Mouse (Mus musculus) embryonic facial prominence, embryonic 15.5 days (tissue): ENCODE measurements at regions not wholly inside any gene's neighbourhood (a gene's known extent, or its start where the extent isn't known, plus 50 kb on each side); places are given as distances from the start of the nearest gene placed in this dataset.

Experiments used
- ATAC-seq: fragments of 200-750 bp; cut with Nextera tagmentation; 2 replicates; pipeline ENCODE4 v1.8.0; 2017; ENCODE audit warnings: low read depth, moderate TSS enrichment; ENCODE audit not compliant: insufficient number of reproducible peaks, low FRiP score, low TSS enrichment
- H3K27ac ChIP-seq: fragments of 300-500 bp; sonication (generic); replicated peaks from 2 replicates; pipeline ENCODE4 v1.5.1; 2015; ENCODE audit warnings: mild to moderate bottlenecking, inconsistent platforms
- H3K27me3 ChIP-seq: fragments of 300-500 bp; sonication (generic); 2 replicates; pipeline ENCODE4 v1.6.1; 2015; ENCODE audit warnings: inconsistent platforms
- H3K36me3 ChIP-seq: fragments of 300-500 bp; sonication (generic); 2 replicates; pipeline ENCODE4 v1.6.1; 2015; ENCODE audit warnings: mild to moderate bottlenecking, inconsistent platforms
- H3K4me1 ChIP-seq: fragments of 300-500 bp; sonication (generic); 2 replicates; pipeline ENCODE4 v1.6.1; 2015; ENCODE audit warnings: inconsistent platforms
- H3K4me2 ChIP-seq: fragments of 300-500 bp; sonication (generic); replicated peaks from 2 replicates; pipeline ENCODE4 v1.6.1; 2015; ENCODE audit warnings: mild to moderate bottlenecking, inconsistent platforms
- H3K4me3 ChIP-seq: fragments of 300-500 bp; sonication (generic); replicated peaks from 2 replicates; pipeline ENCODE4 v1.5.1; 2015; ENCODE audit warnings: mild to moderate bottlenecking, inconsistent platforms
- H3K9ac ChIP-seq: fragments of 300-500 bp; sonication (generic); 2 replicates; pipeline ENCODE4 v1.6.1; 2015; ENCODE audit warnings: inconsistent platforms
- H3K9me3 ChIP-seq: fragments of 300-500 bp; sonication (generic); replicated peaks from 2 replicates; pipeline ENCODE4 v1.6.1; 2016; ENCODE audit warnings: inconsistent platforms
- WGBS: fragments of 180-500 bp; shearing (Covaris S2); methylation state at CpG from one replicate; pipeline ENCODE4 v1.1.7; 2015; 5-methylcytosine and 5-hydroxymethylcytosine counted together

DNA sequence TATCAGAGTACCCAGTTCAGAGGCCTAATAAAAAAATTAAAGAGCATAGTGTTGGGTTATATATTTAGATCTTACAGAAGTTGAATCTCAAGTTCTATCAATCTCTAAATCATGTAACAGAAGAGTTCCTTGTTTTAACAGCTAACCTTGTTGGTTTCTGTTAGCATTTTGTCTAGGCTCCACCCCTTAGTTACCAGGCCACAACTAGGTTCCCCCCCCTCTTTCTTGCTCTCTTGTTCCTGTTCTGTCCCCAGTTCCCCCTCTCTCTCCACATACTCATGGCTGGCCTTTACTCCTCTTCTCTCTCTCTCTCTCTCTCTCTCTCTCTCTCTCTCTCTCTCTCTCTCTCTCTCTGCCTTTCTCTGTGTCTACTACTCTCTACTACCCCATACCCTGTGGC is 53.3 kb upstream of the Ugp2 start:
- no peaks in the 10 kb centered on the region for H3K9me3 ChIP-seq
- H3K27me3 ChIP-seq = no peaks in the 10 kb centered on the region
- H3K4me1 ChIP-seq = no peaks in the 10 kb centered on the region
- H3K9ac ChIP-seq = no peak overlapping the region
- H3K36me3 ChIP-seq = no peaks in the 10 kb centered on the region
- no peak for ATAC-seq
- H3K4me3 ChIP-seq = no peak overlapping the region
- no peak overlapping the region for H3K27ac ChIP-seq
- no peak overlapping the region for H3K4me2 ChIP-seq

GRCm38 (mm10) chr11:21422281-21422878 is 51.4 kb upstream of the Ugp2 start:
- H3K27ac ChIP-seq = no peak overlapping the region

More at GRCm38 (mm10) chr11:21422281-21422878, 51.4 kb upstream of the Ugp2 start:
- no peak for ATAC-seq
- no peaks in the 10 kb centered on the region for H3K4me1 ChIP-seq
- H3K9ac ChIP-seq = no peak overlapping the region
- no peak overlapping the region for H3K4me2 ChIP-seq
- no peaks in the 10 kb centered on the region for H3K9me3 ChIP-seq
- 36% methylated on average over 2 of the region's 2 CpGs for WGBS
- H3K4me3 ChIP-seq = no peak overlapping the region
- no peaks in the 10 kb centered on the region for H3K36me3 ChIP-seq
- H3K27me3 ChIP-seq = no peaks in the 10 kb centered on the region
